Mouse (Mus musculus) spleen, embryonic (tissue): ENCODE measurements around the gene Oaz3.

Source experiments
- CTCF ChIA-PET: fragments of 350-600 bp; sonication (Branson Sonifier 250); formaldehyde crosslinking; loops from one replicate; lab custom pipeline; 2022; lab: Charles Lee

The Oaz3 gene

DNA sequence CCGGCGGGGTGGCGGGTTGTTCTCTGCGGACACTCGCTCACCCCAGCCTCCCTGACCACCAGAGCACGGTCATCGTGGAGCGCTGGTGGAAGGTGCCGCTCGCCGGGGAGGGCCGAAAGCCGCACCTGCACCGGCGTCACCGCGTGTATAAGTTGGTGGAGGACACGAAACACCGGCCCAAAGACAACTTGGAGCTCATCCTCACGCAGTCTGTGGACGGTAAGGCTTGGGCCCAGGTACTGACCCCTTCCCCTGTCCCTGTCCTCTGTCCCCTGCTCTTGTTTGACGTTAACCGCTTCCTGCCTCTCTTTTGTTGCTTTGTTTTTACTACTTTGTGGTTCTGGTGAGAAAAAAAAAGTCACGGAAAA, at the start of gene Oaz3:
TSS of gene Oaz3 (minus strand) at position 319 of the 368 bp plus-strand sequence.
- CTCF ChIA-PET = interaction anchor here (0.5 kb wide), 1 partner anchor 9 kb away, joined by 5 read pairs; no protein-coding TSS in a partner anchor

DNA sequence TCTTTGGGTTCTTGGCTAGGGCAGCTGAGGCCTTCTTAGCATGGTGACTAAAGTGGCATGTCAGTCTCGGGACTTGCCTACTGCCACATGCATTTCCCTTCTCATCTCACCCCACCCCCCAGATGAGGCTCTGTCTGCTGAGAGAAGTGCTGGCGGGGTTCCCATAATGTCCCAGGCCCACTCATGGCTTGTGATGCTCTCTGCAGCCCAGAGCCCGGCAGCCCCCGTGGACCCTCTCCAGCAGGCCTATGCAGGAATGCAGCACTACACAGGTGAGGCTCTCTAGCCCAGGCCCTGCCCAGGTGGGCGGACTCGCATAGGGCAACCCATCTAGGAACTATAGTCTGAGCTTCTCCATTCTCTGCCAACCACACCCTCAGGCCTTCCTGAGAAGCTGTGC, 43.9 kb upstream of the Oaz3 start:
- CTCF ChIA-PET = no interaction called here

DNA sequence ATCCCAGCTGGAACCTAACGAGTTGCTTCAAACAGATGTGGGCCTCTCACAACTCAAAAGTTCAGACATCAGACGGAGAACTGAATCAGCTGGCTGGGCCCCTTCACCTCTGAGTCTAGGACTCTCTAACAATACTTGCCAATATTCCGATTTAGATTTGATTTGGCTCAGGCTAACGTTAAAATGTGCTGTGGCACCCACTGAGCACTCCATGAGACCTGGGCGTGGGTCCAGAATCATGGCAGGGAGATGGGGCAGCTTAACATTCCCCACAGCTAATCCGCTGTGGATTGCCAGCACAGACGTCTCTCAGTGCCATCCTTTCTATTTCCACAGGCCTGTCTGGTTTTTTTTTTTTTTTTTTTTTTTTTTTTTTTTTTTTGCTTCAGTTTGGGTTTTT, 42.2 kb upstream of the Oaz3 start:
- CTCF ChIA-PET = no interaction called here

DNA sequence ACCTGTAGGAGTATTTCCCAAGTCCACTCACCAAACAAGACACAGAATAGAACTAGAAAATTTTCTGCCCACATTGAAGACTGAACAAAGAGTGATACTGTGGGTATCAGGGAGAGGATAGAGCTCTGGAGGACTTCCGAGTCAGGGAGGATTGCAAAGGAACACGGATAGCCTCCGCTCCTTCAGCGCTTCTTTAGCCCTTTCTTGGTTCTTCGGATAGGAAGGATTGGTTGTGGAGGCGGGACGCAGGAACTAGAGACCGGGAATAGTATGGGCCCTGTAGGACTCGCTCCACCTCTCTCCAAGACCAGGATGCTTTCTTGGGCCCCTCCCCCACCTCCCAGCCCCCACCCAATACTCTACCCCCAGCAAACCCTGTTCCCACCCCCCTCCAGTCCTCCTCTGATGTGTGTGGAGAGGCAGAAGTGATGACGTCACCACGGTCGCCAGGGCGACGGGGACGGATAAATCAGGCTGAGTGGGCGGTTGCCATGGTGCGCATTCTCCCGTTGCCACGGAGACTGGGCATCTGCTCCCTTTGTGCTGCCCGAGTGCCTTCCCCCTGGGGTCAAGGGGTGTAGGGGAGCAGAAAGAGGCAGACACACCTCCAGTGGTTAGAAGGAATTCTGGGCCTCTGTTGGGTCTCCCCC, 40.2 kb upstream of the Oaz3 start:
- CTCF ChIA-PET = no interaction called here

DNA sequence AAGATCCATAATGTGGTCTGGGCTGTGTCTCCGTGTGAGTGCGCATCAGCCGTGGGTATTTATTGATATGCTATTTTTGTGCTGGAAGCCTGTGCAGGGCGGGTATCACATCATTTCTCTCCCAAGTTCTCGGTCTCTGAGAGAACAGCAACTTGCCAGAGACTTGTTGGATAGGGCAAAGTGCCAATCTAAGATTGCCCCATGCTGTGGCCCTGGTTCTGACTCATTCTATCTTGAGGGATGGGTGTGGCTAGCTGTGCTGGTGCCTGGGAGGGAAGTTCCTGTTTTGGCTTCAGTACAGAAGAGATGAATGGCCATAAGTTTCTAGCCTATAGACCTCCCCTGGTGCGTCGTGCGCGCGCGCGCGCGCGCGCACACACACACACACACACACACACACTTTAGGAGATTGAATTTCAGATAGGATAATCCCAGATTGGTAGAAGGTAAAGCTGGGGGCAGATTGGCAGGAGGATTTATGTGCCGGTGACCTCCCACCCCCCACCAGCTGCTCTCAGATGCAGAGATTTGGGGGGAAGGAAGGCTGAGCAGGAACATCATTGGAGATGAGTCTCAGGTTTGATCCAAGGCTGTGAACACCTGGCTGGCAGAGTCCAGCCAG, 39.2 kb upstream of the Oaz3 start:
- CTCF ChIA-PET = no interaction called here

DNA sequence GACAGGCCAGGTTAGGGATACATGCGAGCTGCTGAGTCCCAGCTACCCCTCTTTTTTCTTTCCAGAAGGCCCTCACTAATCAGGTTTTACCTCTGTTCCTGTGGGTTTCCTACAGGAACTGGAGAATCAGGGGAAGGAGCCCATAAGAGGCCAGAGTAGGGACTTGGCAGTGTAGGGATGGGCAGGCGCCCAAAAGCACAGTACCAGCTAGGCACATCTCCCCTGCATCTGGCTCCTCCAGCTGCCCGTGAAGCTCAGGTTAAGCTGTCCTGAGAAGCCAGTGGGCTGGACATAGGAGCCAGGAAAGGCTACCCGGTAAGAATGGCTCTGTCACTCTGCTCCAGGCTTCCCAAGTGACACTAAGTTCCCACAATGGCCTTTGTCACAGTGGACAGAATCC, 37.7 kb upstream of the Oaz3 start:
- CTCF ChIA-PET = no interaction called here

DNA sequence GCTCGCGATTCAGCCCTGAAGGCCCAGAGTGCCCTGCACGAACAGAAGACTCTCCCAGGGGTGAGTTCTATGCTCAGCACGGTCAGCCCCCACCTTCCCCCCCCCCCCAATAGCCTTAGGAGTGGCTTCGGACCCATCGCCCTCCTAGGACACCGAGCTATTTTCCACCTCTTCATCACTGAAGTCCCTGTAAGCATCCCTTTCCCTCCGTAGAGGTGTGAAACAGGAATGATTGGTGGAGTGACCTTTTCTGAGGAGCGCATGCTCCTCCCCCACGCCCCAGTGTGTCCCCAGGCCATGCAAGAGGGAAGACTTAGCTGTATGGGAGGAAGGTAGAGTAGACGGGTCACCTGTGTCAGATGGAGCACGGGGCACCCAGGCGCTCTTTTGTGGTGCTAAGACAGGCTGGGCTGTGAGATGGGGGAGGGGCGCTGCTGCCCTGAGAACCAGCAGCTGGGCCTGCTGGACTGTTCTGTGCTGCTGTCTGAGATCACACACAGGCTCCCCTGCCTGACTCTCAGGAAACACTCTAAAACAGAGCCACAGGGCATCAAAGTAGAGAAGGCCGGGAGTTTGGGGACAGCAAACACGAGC, 36.7 kb upstream of the Oaz3 start, which contains the start of gene Riiad1:
TSS of gene Riiad1 (minus strand) at position 51 of the 594 bp plus-strand sequence.
- CTCF ChIA-PET = no interaction called here

DNA sequence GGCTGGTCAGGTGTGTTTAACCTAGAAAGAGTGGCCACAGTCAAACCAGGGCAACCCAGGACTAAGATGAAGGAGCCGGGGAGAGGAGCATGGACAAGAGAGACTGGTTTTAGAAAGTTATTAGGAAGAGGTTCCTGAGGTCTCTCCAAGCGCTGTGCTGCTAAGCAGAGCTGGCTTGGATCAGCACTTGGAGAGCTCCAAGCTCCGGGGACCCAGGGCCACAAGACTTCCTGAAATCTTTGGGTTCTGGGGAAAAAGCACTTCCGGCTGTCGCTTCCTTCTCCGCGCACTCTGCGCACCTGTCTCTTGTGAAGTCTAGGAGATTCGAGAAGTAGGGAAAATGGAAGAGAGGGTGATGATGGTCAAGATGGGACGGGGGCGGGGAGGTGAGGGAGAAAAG, 35.8 kb upstream of the Oaz3 start:
- CTCF ChIA-PET = no interaction called here

DNA sequence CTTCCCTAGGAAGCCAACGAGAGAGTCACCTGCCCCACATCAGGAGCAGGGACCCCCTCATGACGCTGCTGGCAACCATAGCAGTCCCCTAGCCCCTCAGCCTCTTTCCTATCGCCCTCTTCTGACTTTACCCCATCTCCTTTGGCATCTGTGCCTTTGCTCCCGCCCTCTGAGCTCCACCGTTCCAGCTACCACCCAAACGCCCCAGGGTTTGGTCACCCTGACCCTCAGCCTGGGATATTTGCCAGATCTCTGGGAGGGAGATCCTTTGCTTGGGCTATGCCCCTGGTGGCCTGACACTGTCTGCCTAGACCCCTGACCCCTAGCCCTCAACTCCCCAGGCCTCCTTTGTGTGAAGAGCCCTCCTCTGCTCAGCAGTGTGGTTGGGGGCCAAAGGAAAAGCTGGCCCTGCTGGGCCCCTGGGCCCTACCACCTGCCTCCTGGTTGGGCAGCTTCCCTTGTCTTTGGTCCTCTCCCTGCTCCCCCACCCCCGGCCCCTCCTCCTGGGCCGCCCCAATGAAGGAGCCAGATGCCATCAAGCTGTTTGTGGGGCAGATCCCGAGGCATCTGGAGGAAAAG, 35.0 kb upstream of the Oaz3 start:
- CTCF ChIA-PET = no interaction called here

DNA sequence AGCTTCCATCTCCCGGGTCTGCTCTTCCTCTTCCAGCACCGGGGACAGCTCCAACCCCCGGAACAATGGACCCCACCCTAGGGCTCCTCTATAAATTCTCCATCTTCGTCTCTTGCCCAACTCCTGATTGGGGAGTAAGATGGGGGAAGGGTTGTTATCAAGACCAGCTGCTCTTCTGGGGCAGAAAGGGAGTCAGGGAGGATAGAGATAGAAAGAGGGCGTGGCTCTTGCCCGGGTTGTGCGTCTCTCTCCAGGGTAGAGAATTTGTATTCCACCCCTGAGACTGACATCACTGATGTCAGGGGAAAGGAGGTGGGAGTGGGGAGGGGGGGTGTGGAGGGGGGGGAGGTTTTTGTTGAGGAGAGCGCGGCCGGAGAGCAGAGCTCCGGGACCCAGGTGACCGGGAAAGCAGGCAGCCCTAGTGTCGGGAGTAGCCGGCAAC, 34.3 kb upstream of the Oaz3 start, which contains the start of gene Celf3:
TSS of gene Celf3 (plus strand) at position 315 of the 442 bp plus-strand sequence.
- CTCF ChIA-PET = interaction anchor here (0.5 kb wide), 1 partner anchor 1926 kb away, joined by 3 read pairs; no protein-coding TSS in a partner anchor

DNA sequence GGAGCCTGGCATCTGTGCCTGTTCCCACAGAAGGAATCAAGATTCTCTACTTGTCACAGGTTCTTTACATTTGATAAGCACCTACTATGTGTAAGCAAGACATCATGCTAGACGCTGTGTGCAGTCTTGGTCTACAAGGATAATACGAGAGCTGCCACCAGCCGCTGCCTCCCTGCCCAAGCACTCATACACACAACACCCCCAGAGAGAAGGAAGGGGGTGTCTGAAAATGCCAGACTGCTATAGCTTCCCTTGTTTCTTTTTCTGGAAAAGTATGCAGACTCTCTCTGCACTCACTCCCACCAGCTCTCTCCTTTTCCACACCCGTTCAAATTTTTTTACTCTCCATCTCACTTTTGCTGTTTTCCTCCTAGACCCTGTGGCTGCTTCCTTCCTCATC, 33.7 kb upstream of the Oaz3 start:
- CTCF ChIA-PET = interaction anchor here (0.5 kb wide), 1 partner anchor 1926 kb away, joined by 3 read pairs; no protein-coding TSS in a partner anchor

DNA sequence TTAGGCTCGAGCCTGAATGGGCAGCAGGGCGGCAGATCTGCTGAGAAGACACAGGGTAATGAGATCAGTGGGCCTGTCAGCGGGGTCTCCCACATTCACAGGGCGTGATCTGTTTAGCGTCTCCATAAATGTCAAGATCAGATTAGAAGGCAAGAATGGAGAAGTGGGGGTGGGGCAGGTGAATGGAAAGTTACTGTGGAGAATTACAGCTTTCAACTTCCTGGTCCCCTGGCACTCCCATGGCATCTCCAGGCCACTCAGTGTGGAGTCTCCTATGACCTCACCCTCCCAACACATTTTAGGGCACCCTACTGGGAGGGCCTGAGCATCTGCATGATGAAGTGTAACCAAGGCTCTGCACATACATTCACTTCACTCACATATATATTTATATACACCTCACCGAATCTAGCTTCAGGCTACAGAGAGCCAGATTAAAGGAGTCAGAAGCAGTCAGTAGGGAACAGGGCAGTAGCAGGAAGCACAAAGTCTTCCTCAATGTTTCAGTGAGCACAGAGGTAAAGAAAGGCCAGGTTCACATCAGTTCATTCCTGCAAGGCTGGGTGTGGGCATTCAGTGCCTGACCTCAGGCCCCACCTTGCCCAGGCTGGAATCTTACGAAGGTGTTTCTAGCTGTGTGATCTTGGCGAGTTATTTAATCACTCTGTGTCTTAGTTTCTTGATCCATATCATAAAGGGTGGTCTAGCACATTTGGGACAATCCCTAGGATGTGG, 32.8 kb upstream of the Oaz3 start:
- CTCF ChIA-PET = no interaction called here

DNA sequence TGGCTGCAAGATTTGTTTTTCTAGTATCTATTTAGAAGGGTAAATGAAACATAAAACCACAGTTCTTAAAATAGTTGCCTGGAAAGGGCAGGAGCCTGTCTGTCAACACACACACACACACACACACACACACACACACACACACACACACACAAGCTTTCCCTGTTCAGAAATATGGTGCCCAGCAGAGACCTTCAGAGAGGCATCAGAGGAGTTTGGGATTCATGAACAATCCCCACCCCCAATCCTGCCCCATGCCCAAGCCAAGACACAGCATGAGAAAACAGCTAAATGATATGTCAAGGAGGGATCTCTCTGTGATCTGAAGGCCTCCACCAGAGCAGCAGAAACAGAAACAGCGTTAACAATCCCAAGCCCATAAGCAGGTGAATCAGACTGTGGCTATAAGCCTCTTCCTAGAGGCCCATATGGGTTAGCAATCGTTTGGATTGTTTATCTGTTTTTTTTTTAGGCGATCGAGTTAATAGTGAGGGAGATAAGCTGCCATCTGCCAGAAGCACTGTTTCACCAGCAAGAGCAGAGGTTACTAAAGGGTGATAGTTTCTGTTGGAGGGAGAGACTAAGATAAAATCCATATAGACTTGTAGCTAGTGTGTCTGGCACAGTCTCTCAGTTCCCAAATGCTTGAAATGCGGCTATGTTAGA, 30.0 kb upstream of the Oaz3 start:
- CTCF ChIA-PET = interaction anchor here (0.8 kb wide), 1 partner anchor 115 kb away, joined by 15 read pairs; no protein-coding TSS in a partner anchor

DNA sequence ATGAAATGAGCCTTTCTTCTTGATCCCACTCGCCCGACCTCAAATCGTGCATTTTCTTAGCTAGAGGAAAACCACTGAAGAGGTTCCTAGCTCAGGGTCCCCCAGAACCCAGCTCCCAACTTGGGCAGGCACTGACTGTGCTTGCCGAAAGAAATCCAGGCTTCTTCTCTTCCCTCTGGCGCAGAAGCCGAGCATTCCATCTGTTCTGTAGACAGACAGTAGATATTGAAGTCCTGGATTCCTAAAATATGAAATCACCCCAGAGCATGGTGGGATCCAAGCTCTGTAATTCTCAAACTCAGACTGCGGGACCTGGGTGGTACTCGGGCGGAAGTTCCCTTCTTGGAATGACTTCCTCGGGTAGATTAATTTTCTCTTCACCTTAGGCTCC, 29.4 kb upstream of the Oaz3 start:
- CTCF ChIA-PET = interaction anchor here (0.8 kb wide), 1 partner anchor 114 kb away, joined by 15 read pairs; no protein-coding TSS in a partner anchor

DNA sequence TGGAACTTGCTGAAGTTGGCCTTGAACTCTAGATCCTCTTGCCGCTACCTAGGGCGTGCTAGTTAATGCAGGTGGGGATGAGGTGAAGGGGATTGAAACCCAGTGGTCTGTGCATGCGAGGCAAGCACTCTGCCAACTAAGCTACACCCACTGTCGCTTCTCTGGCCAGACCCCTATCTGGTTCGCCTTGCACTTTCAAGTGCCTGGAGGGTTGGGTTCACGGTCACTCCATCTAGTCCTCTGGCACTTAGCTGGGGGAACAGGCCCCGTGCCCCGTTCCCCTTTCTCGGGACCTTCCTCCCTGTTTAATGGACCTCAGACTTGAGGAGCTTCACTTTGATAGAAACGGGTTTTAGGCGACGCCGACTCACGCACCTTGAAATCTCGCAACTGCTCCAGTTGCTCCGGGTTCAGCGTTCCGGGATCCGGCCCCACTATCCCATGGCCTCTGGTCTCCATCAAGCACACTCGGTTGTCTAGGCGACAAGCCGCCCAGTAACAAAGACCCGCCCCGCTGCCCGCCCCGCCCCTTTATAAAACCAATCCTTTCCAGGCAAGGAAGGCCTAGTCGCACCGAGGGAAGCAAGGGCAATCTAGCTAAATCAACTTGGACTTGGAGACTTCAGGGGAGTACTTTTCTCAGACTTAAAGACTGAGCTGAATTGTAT, 28.9 kb upstream of the Oaz3 start:
- CTCF ChIA-PET = interaction anchor here (0.8 kb wide), 1 partner anchor 114 kb away, joined by 15 read pairs; no protein-coding TSS in a partner anchor

DNA sequence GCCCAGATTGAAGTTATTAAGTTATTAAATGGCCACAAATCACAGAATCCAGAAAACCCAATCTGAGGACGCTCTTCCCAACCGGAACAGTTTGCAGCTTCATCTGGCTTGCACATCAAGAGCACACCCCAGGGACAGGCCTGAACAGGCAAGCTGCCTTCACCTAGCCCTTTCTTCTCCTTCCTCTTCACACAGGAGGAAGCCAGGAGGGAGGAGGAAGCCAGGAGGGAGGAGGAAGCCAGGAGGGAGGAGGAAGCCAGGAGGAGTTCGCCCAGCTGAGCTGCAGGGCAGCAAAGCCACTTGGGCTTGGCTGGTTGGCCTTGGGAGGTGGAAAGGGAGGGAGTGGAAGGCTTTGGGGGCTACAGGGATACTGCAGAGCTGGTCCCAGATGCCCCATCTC, 25.2 kb upstream of the Oaz3 start:
- CTCF ChIA-PET = no interaction called here

DNA sequence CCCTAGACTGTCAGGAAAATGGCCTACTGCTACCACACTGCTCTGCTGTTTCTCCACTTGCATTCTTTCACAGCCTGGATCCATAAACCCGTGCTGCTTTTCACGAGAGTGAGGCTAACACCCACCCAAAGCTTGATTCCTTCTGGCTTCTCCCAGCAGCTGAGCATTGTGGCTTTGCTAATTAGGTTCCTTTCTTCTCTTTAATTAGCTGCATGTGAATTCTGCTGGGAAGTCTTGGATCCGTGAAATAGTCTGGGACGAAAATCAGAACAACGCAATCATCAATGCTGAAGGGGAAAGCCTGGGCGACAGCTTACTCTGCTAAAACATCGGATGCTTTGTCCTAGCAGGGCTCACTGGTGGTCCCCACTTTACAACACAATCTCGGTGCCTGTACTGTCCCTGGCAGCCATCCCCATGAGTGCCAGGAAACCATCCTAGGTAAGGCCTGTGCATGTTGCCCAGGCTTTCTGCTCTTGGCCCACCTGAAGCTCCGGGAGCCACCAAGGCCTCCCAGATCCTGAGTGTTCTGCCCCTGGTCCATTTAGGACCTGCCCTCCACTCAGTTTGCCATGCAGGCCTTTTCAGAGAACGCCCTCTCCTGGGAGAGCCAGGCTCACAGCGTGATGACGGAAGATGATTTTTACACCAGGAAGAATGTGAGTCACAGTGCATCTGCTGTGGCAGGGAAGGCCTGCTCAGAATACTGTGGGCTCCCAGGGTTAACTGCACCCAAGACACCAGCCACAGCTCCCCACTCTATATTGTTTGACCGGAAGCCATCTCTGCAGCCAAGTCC, 22.1 kb upstream of the Oaz3 start:
- CTCF ChIA-PET = interaction anchor here (0.6 kb wide), 1 partner anchor 135 kb away, joined by 3 read pairs; no protein-coding TSS in a partner anchor

DNA sequence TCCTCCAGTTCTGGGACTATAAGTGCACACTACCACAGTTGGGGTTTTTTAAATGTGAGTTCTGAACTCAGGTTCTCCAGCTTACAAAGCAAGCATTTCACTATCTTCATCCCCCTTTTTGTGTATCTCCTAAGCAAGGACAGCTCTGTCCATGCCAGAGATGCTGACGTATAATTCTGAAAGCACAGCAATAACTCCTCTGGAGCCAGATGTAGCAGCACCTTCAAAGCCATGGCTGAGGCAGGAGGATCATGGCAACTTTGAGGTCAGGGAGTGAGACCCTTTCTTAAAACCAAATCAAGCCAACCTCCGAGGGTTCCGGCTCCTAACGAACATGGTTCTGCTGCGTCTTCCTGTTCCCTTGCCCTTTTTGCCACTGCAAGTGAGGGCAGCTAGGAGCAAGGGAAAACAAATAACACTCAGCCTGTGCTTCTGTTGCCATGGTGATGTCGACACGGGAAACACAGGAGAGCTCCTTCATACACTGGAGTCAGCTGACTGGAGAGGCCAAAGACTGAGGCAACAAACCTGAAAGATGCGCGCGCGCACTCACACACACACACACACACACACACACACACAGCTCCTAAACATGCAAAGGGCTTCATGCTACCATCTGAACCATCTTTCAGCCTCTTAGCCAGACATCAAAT, 20.3 kb upstream of the Oaz3 start:
- CTCF ChIA-PET = no interaction called here

DNA sequence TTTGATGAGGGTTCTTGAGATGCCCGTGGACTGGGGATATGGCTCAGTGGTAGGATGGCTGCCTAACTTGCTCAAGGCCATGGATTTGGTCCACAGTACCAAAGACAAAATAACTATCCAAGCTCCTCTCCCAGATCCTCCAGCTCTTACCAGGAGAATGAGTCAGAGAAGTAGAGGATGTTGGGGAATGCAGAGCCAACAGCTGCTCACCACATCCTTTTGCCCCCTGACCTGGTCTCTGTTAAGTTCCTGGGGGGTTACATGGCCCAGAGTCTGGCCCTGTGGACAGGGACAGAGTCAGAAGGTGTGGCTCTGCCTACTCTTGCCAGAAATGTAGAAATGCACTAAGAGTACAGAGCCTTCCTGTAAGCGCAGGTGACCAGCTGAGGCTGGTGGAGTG, 16.1 kb upstream of the Oaz3 start:
- CTCF ChIA-PET = no interaction called here
